Mouse (Mus musculus): ENCODE measurements around the gene Eipr1. TPM values are rescaled to one million over a fixed set of nuclear protein-coding genes. Genes with fewer than 3 reads are reported as not detected.
"Not testable (repeated sequence)": the region's sequence is repeated elsewhere in the genome, so short reads cannot be mapped to it uniquely, and the experiment has no call there.

The Eipr1 gene
- polyA plus RNA-seq, 1 experiment from 2014 or later = 21.6 TPM

GRCm38 (mm10) chr12:28910568-28910967, 159.0 kb downstream of the Eipr1 start:
- WGBS = 59% methylated on average over 8 of the region's 8 CpGs
- ATAC-seq = no peak
- no peaks in the 10 kb centered on the region for H3K27me3 ChIP-seq (replicated peaks; ENCODE audit: insufficient read depth, low read length)
- no peaks in the 10 kb centered on the region for H3K9me3 ChIP-seq (ENCODE audit: low read length)
- H3K4me1 ChIP-seq (ENCODE audit: insufficient read depth, low read depth, low read length) = no peaks in the 10 kb centered on the region
- no peak for DNase-seq (ENCODE audit: low spot score)
- no peak overlapping the region for H3K27ac ChIP-seq (ENCODE audit: low read length)
- no peak for TF ChIP-seq CTCF (IDR thresholded peaks at IDR 0.05)
- H3K9ac ChIP-seq (replicated peaks; ENCODE audit: low read depth) = no peak overlapping the region
- H3K4me2 ChIP-seq (replicated peaks; ENCODE audit: low read depth, low read length) = no peak overlapping the region
- no peak overlapping the region for H3K4me3 ChIP-seq (ENCODE audit: low read depth, low read length)
- H3K36me3 ChIP-seq (ENCODE audit: insufficient read depth, low read length) = no peaks in the 10 kb centered on the region

- H3K4me2 ChIP-seq (replicated peaks; ENCODE audit: low read depth, low read length) = no peak overlapping the region
- WGBS = 55% methylated on average over 18 of the region's 18 CpGs
These were observed 160.8 kb downstream of the Eipr1 start for GRCm38 (mm10) chr12:28912351-28912936.

GRCm38 (mm10) chr12:28913099-28913498, 161.5 kb downstream of the Eipr1 start:
- TF ChIP-seq CTCF (IDR thresholded peaks at IDR 0.05) = no peak
- TF ChIP-seq EP300 (IDR thresholded peaks at IDR 0.05) = no peak
- no peak overlapping the region for H3K27ac ChIP-seq (ENCODE audit: low read length)
- no peaks in the 10 kb centered on the region for H3K9me3 ChIP-seq (ENCODE audit: low read length)
- DNase-seq (ENCODE audit: low spot score) (no peak), ATAC-seq (no peak)
- H3K9ac ChIP-seq (replicated peaks; ENCODE audit: low read depth) = no peak overlapping the region
- no peak overlapping the region for H3K4me2 ChIP-seq (replicated peaks; ENCODE audit: low read depth, low read length)
- H3K36me3 ChIP-seq (ENCODE audit: insufficient read depth, low read length) = no peaks in the 10 kb centered on the region
- 53% methylated on average over 3 of the region's 3 CpGs for WGBS
- H3K27me3 ChIP-seq (replicated peaks; ENCODE audit: insufficient read depth, low read length) = no peaks in the 10 kb centered on the region
- no peaks in the 10 kb centered on the region for H3K4me1 ChIP-seq (ENCODE audit: insufficient read depth, low read depth, low read length)
- H3K4me3 ChIP-seq (ENCODE audit: low read depth, low read length) = no peak overlapping the region

More at GRCm38 (mm10) chr12:28912351-28912936, 160.8 kb downstream of the Eipr1 start:
- TF ChIP-seq CTCF (IDR thresholded peaks at IDR 0.05) (no peak), EP300 (IDR thresholded peaks at IDR 0.05) (no peak)
- H3K9ac ChIP-seq (replicated peaks; ENCODE audit: low read depth) = no peak overlapping the region
- no peaks in the 10 kb centered on the region for H3K36me3 ChIP-seq (ENCODE audit: insufficient read depth, low read length)
- H3K4me1 ChIP-seq (ENCODE audit: insufficient read depth, low read depth, low read length) = no peaks in the 10 kb centered on the region
- H3K27ac ChIP-seq (ENCODE audit: low read length) = no peak overlapping the region
- H3K4me3 ChIP-seq (ENCODE audit: low read depth, low read length) = no peak overlapping the region
- no peak for ATAC-seq
- no peaks in the 10 kb centered on the region for H3K27me3 ChIP-seq (replicated peaks; ENCODE audit: insufficient read depth, low read length)
- no peak for DNase-seq (ENCODE audit: low spot score)
- H3K9me3 ChIP-seq (ENCODE audit: low read length) = no peaks in the 10 kb centered on the region

- H3K27me3 ChIP-seq (replicated peaks; ENCODE audit: insufficient read depth, low read length); H3K9ac ChIP-seq (replicated peaks; ENCODE audit: low read depth); H3K27ac ChIP-seq (ENCODE audit: low read length); ATAC-seq; H3K4me2 ChIP-seq (replicated peaks; ENCODE audit: low read depth, low read length); H3K4me1 ChIP-seq (ENCODE audit: insufficient read depth, low read depth, low read length); DNase-seq (ENCODE audit: low spot score); H3K9me3 ChIP-seq (ENCODE audit: low read length); H3K36me3 ChIP-seq (ENCODE audit: insufficient read depth, low read length); H3K4me3 ChIP-seq (ENCODE audit: low read depth, low read length): not testable (repeated sequence)
- WGBS = 75% methylated on average over 1 of the region's 1 CpGs
These were observed 162.5 kb downstream of the Eipr1 start for GRCm38 (mm10) chr12:28914056-28914455.

Other genes starting within 250 kb of the Eipr1 start
- gene Dcdc2c, start 199.4 kb upstream of the Eipr1 start, polyA plus RNA-seq (2015; fragmentation: Nextera tagmentation; extraction: Ambion mirVana) = 0.14 TPM in 1 of 2 replicates, not detected in the other
- not detected in 2 replicates for gene Allc, start 169.3 kb upstream of the Eipr1 start, polyA plus RNA-seq (2015; fragmentation: Nextera tagmentation; extraction: Ambion mirVana)
- 2.2 and 2.8 TPM in 2 replicates for gene Colec11, start 128.4 kb upstream of the Eipr1 start, polyA plus RNA-seq (2015; fragmentation: Nextera tagmentation; extraction: Ambion mirVana)
- 575 and 592 TPM in 2 replicates for gene Rps7, start 115.8 kb upstream of the Eipr1 start, polyA plus RNA-seq (2015; fragmentation: Nextera tagmentation; extraction: Ambion mirVana)
- 18.9 and 21.5 TPM in 2 replicates for gene Rnaseh1, start 102.2 kb upstream of the Eipr1 start, polyA plus RNA-seq (2015; fragmentation: Nextera tagmentation; extraction: Ambion mirVana)
- gene Adi1, start 76.6 kb upstream of the Eipr1 start, polyA plus RNA-seq (2015; fragmentation: Nextera tagmentation; extraction: Ambion mirVana) = 54.5 TPM in 2 replicates
- gene Trappc12, start 1.3 kb upstream of the Eipr1 start, polyA plus RNA-seq (2015; fragmentation: Nextera tagmentation; extraction: Ambion mirVana) = 19.0 and 21.2 TPM in 2 replicates

Data from lung, postnatal 0 days (tissue).